Mouse (Mus musculus) lung, adult 2 months (tissue): ENCODE data around the gene C1qc.

Experiments used
- CTCF ChIP-seq: fragments of 200-500 bp; IDR thresholded peaks from 2 replicates; pipeline ENCODE4 v1.5.1; 2011; ENCODE audit warnings: mild to moderate bottlenecking, low read length, control low read depth; ENCODE audit not compliant: insufficient read depth
- POLR2A ChIP-seq: fragments of 200-500 bp; IDR thresholded peaks from 2 replicates; pipeline ENCODE4 v1.6.1; 2011; ENCODE audit warnings: low read depth, mild to moderate bottlenecking, control low read depth, low read length, borderline replicate concordance; ENCODE audit errors: extremely low read depth

- TF ChIP-seq POLR2A (no peak), CTCF (peak; percentile 40; the same call in 1 of the 2 replicates)
Measured at GRCm38 (mm10) chr4:136893691-136894543, 1.1 kb upstream of the C1qc start.
